Mouse (Mus musculus) left cerebral cortex, adult 18-20 months (tissue): ENCODE measurements around the gene Hbq1a. TPM values are rescaled to one million over a fixed set of nuclear protein-coding genes. Genes with fewer than 3 reads are reported as not detected.

Experiments
- total RNA-seq, 2 experiments: library from RNA; stranded (reverse); gene quantifications; 2 replicates each; pipeline ENCODE4 v1.2.3; 2021

Gene Hbq1a
- total RNA-seq, 2 experiments from 2014 or later, result 1.3 to 2.5 TPM

Other genes with a start within 250 kb of the Hbq1a start
- not detected for gene Il9r, start 99.8 kb upstream of the Hbq1a start, total RNA-seq
- 10 to 100 TPM; 24.5 to 29.0 TPM for gene Snrnp25, start 94.7 kb upstream of the Hbq1a start, total RNA-seq
- gene Rhbdf1, start 77.8 kb upstream of the Hbq1a start, total RNA-seq, result 10 to 100 TPM; 11.1 to 14.2 TPM
- gene Mpg, start 73.6 kb upstream of the Hbq1a start, total RNA-seq, result 10 to 100 TPM; 18.2 to 21.3 TPM
- gene Nprl3, start 32.4 kb upstream of the Hbq1a start, total RNA-seq, result 10 to 100 TPM; 43.6 to 45.6 TPM
- gene Hba-x, start 23.7 kb upstream of the Hbq1a start, total RNA-seq, result not detected
- 100 to 1,000 TPM; 348 to 459 TPM for gene Hba-a1, start 16.6 kb upstream of the Hbq1a start, total RNA-seq
- gene Hbq1b, start 13.1 kb upstream of the Hbq1a start, total RNA-seq, result 1 to 10 TPM in 1 of 2 experiments, not detected in 1; 1.3 TPM
- 100 to 1,000 TPM; 308 to 397 TPM for gene Hba-a2, start 3.6 kb upstream of the Hbq1a start, total RNA-seq
- gene Sh3pxd2b, start 47.8 kb downstream of the Hbq1a start, total RNA-seq, result 10 to 100 TPM; 12.4 to 14.5 TPM
- 10 to 100 TPM; 44.0 to 50.1 TPM for gene Ubtd2, start 155.3 kb downstream of the Hbq1a start, total RNA-seq
- gene Efcab9, start 232.0 kb downstream of the Hbq1a start, total RNA-seq, result 1 to 10 TPM in 1 of 2 experiments, not detected in 1; 1.4 TPM
- gene Stk10, start 233.2 kb downstream of the Hbq1a start, total RNA-seq, result 1 to 10 TPM; 8.4 to 9.5 TPM